In genomic region chr19:59356843-59357595, GRCm38 (mm10) we compare ENCODE assay signal across 24 mouse cellular contexts. TPM values are rescaled to one million over a fixed set of nuclear protein-coding genes. Genes with fewer than 3 reads are reported as not detected.
DNase-seq lines count a peak whose midpoint lies in the region; ATAC-seq and TF ChIP-seq lines count a peak whose summit lies in the region.
"Had no signal": no experiment of that assay in that cellular context is flagged by ENCODE, and none has a peak within 500 bp of the region (broad histone marks: within the 10 kb centered on the region; RNA-seq: fewer than 3 reads in every experiment).

No protein-coding gene starts in this region.

- no peak overlapping the region for H3K27ac ChIP-seq in heart, embryonic 12.5 days (ENCODE audit: poor library complexity, severe bottlenecking)
- H3K27ac ChIP-seq in liver, embryonic 11.5 days (ENCODE audit: low read depth, low read length) = peak overlapping the region; percentile 63
- H3K27ac ChIP-seq in liver, postnatal 0 days (ENCODE audit: low read depth) = no peak overlapping the region
- H3K27ac ChIP-seq: hindbrain, embryonic 15.5 days; left cerebral cortex, adult 2 months; macrophage; midbrain, embryonic 12.5 days; neural tube, embryonic 15.5 days had no signal

- WGBS in heart, embryonic 12.5 days = 33% methylated on average over 14 of the region's 14 CpGs
- WGBS in liver, embryonic 11.5 days = 48% methylated on average over 14 of the region's 14 CpGs
- whole genome bisulfite sequencing in liver, postnatal 0 days (ENCODE audit: insufficient replicate concordance) = 56% methylated on average over 14 of the region's 14 CpGs

- no peak for DNase-seq in heart, adult 9 months (ENCODE audit: low spot score in 2 of 2)
- peak; percentile 39 for DNase-seq in liver, embryonic 11.5 days (ENCODE audit: low spot score)
- DNase-seq in liver, postnatal 0 days = no peak
- no peak for DNase-seq in retina, postnatal 1 day
- no peak for DNase-seq in layer of hippocampus, adult 11-12 months (ENCODE audit: low spot score)
- DNase-seq in cerebellum, adult 9-10 months = no peak
- DNase-seq: adrenal gland, postnatal 10 days; B cell, adult 2 months; cerebellum, adult 2 months; cerebellum, postnatal 36 days; gastrocnemius, postnatal 25 days; heart, postnatal 4 days; kidney, adult 8-10 months; thymus, adult 2 months had no signal

- H3K27me3 ChIP-seq in heart, embryonic 12.5 days (replicated peaks) = peaks cover 37% of the 10 kb centered on the region
- H3K27me3 ChIP-seq in erythroblast, embryonic 14.5 days (ENCODE audit: control insufficient read depth) = peaks cover 8% of the 10 kb centered on the region
- H3K27me3 ChIP-seq in liver, embryonic 11.5 days (replicated peaks; ENCODE audit: control insufficient read depth, insufficient read depth, low read length) = no peaks in the 10 kb centered on the region
- H3K27me3 ChIP-seq in liver, postnatal 0 days (ENCODE audit: insufficient read depth, low read length) = no peaks in the 10 kb centered on the region
- H3K27me3 ChIP-seq: CH12.LX; hindbrain, embryonic 15.5 days; midbrain, embryonic 12.5 days; neural tube, embryonic 15.5 days had no signal

- peaks cover 27% of the 10 kb centered on the region for H3K4me1 ChIP-seq in heart, embryonic 12.5 days (replicated peaks)
- peaks cover 95% of the 10 kb centered on the region for H3K4me1 ChIP-seq in erythroblast, embryonic 14.5 days (ENCODE audit: control insufficient read depth)
- H3K4me1 ChIP-seq in liver, embryonic 11.5 days (replicated peaks; ENCODE audit: control insufficient read depth, insufficient read depth, low read length) = peaks cover 54% of the 10 kb centered on the region
- peaks cover 33% of the 10 kb centered on the region for H3K4me1 ChIP-seq in liver, postnatal 0 days (ENCODE audit: insufficient read depth)
- H3K4me1 ChIP-seq: hindbrain, embryonic 15.5 days; midbrain, embryonic 12.5 days; neural tube, embryonic 15.5 days had no signal

- H3K4me2 ChIP-seq in heart, embryonic 12.5 days = 0 out of 2 replicates have a peak overlapping the region, but pooled peaks have one; percentile 22
- peak overlapping the region; percentile 46 for H3K4me2 ChIP-seq in liver, embryonic 11.5 days
- peak overlapping the region; percentile 15; the same call in 1 of the 2 replicates for H3K4me2 ChIP-seq in liver, postnatal 0 days (ENCODE audit: low read depth, low read length)
- H3K4me2 ChIP-seq: hindbrain, embryonic 15.5 days; midbrain, embryonic 12.5 days; neural tube, embryonic 15.5 days had no signal

- no peaks in the 10 kb centered on the region for H3K9me3 ChIP-seq in heart, embryonic 12.5 days (replicated peaks)
- no peaks in the 10 kb centered on the region for H3K9me3 ChIP-seq in erythroblast, embryonic 14.5 days (ENCODE audit: control insufficient read depth, low read length)
- H3K9me3 ChIP-seq in liver, embryonic 11.5 days (ENCODE audit: control insufficient read depth, low read length) = no peaks in the 10 kb centered on the region
- no peaks in the 10 kb centered on the region for H3K9me3 ChIP-seq in liver, postnatal 0 days (ENCODE audit: low read length)
- H3K9me3 ChIP-seq: G1E; hindbrain, embryonic 15.5 days; midbrain, embryonic 12.5 days; neural tube, embryonic 15.5 days had no signal

- ATAC-seq in heart, embryonic 12.5 days (ENCODE audit: insufficient number of reproducible peaks, low FRiP score) = peak; percentile 68; the same call in 1 of the 2 replicates
- ATAC-seq in liver, embryonic 11.5 days (replicated peaks; ENCODE audit: low FRiP score) = peak; percentile 28
- no peak for ATAC-seq in liver, postnatal 0 days
- ATAC-seq: lung, postnatal 0 days had no signal

- no peak overlapping the region for H3K4me3 ChIP-seq in heart, embryonic 12.5 days
- peak overlapping the region; percentile 12 for H3K4me3 ChIP-seq in erythroblast, embryonic 14.5 days (replicated peaks)
- no peak overlapping the region for H3K4me3 ChIP-seq in liver, embryonic 11.5 days (ENCODE audit: low read depth, low read length)
- H3K4me3 ChIP-seq in liver, postnatal 0 days (ENCODE audit: low read depth, low read length) = no peak overlapping the region
- H3K4me3 ChIP-seq: hindbrain, embryonic 15.5 days; left cerebral cortex, adult 2 months; midbrain, embryonic 12.5 days; neural tube, embryonic 15.5 days had no signal

- H3K9ac ChIP-seq in heart, embryonic 12.5 days = no peak overlapping the region
- peak overlapping the region; percentile 34; the same call in 1 of the 2 replicates for H3K9ac ChIP-seq in liver, embryonic 11.5 days (ENCODE audit: low read depth, low read length)
- H3K9ac ChIP-seq in liver, postnatal 0 days (replicated peaks) = no peak overlapping the region
- H3K9ac ChIP-seq: hindbrain, embryonic 15.5 days; midbrain, embryonic 12.5 days; neural tube, embryonic 15.5 days had no signal

- TF ChIP-seq CTCF in liver, postnatal 0 days (IDR thresholded peaks at IDR 0.05; ENCODE audit: low read depth) = no peak

- H3K36me3 ChIP-seq in heart, embryonic 12.5 days = no peaks in the 10 kb centered on the region
- no peaks in the 10 kb centered on the region; the same call in 1 of the 2 replicates for H3K36me3 ChIP-seq in erythroblast, embryonic 14.5 days (ENCODE audit: control insufficient read depth)
- no peaks in the 10 kb centered on the region for H3K36me3 ChIP-seq in liver, embryonic 11.5 days (ENCODE audit: control insufficient read depth, insufficient read depth, low read length)
- H3K36me3 ChIP-seq in liver, postnatal 0 days (replicated peaks; ENCODE audit: insufficient read depth, low read length) = no peaks in the 10 kb centered on the region
- H3K36me3 ChIP-seq: G1E; hindbrain, embryonic 15.5 days; midbrain, embryonic 12.5 days; neural tube, embryonic 15.5 days had no signal

- TF ChIP-seq EP300 in liver, postnatal 0 days (IDR thresholded peaks at IDR 0.05; ENCODE audit: low read depth) = 0 out of 2 replicates have a peak, but pooled peaks have one; percentile 10

RNA-seq across cellular contexts. Expression of gene Pdzd8, which starts 11.4 kb away (rescaled TPM):
- 14.1 and 17.0 TPM in 2 replicates for polyA plus RNA-seq in heart, embryonic 12.5 days (2016; fragmentation: Nextera tagmentation; extraction: Ambion mirVana)
- 0.28 and 0.36 TPM in 2 replicates for polyA plus RNA-seq in erythroblast, embryonic 14.5 days (2012)
- polyA plus RNA-seq in liver, embryonic 11.5 days (2014; fragmentation: Nextera tagmentation; extraction: Ambion mirVana) = 12.7 and 14.1 TPM in 2 replicates
- polyA plus RNA-seq in liver, postnatal 0 days (2015; fragmentation: Nextera tagmentation; extraction: Ambion mirVana) = 3.1 and 3.4 TPM in 2 replicates

RNA-seq across cellular contexts. Expression of gene Rps12-ps3, which starts 34.9 kb away (rescaled TPM):
- 6.0 TPM in 1 of 2 replicates, not detected in the other for polyA plus RNA-seq in heart, embryonic 12.5 days (2016; fragmentation: Nextera tagmentation; extraction: Ambion mirVana)
- polyA plus RNA-seq in erythroblast, embryonic 14.5 days (2012) = 3.5 and 7.4 TPM in 2 replicates
- 63.6 and 85.2 TPM in 2 replicates for polyA plus RNA-seq in liver, embryonic 11.5 days (2014; fragmentation: Nextera tagmentation; extraction: Ambion mirVana)
- polyA plus RNA-seq in liver, postnatal 0 days (2015; fragmentation: Nextera tagmentation; extraction: Ambion mirVana) = 12.3 and 24.8 TPM in 2 replicates
- polyA plus RNA-seq: hindbrain, embryonic 15.5 days had no signal
